Mouse (Mus musculus) embryo, embryonic 11.5 days (tissue): ENCODE results near the gene Tgfbi.

Experiments used
- DNase-seq: peaks from one replicate; pipeline ENCODE4 v3.0.0-alpha.2; 2012; ENCODE audit warnings: low read depth, low spot score

The Tgfbi gene

DNA sequence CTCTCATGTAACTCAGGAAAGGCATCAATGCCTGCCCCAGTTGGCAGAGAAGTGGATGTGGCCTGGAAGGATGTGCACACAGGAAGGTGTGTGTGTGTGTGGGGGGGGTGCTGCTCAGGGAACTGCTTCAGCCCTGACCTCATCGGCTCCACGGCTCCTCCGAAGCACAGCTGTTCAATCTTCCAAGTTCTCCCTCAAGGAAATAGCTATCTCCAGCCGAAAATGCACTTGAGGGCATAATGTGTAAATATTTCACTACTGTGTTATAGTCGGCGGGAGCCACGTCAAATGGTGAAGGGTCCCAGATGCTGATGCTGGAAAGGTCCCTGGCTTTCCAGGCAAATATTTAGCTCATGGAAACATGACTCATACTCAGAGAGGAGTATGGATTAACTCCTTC lies 25.6 kb downstream of the Tgfbi start:
- no peak for DNase-seq

DNA sequence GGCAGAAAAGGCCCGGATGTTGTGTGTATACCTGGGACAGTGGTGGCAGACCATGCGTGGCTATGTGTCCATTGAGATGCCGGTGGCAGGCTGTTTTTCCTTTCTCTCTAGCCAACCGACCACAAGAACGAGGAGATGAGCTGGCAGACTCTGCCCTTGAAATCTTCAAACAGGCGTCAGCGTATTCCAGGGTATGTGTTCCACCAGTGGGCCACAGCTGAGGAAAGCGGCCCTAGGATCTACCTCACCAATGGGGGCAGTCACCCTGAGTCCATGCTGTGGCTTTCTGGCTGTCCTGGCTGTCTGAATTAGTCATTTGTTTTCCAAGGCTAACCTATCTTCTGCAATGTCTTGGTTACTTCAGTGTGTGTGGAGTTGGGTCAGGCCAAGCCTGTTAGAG lies 27.7 kb downstream of the Tgfbi start:
- DNase-seq, result no peak

DNA sequence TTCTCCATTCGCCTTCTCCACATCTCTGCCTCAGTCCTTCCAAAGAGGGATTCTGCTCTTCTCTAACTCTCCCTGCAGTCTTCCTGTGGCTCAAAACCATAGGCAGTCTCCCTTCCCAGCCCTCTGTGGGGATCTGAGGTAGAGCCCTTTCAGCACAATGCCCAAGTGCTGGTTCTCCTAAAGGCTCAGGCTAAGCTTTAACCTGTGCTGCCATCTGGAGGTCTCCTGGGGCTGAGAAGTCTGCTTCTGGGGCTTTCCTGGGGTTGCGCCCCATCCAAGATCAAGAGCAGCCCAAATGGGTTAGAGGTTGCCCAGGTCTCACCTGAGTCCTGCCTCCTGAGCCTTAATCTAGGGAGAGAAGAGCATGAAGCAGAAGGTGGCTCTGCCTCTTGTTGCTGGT lies 32.4 kb downstream of the Tgfbi start:
- no peak for DNase-seq

DNA sequence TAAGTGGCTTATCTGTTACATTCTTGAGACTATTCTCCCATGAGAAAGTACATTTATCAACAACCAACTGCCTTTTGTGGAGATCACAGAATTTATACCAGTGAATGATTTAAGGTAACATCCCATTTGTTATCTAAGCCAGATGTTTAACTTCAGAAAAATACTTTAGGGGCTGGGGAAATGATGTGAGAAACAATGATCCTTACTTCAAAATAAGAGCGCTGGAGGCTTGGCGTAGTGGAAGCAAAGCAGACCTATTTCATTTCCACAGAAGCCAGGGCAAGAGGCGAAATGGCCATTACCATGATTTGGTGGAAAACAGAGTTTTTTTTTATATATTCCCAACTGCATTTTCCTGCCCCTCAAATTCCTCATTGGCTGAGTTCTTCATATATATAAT lies 34.7 kb downstream of the Tgfbi start:
- DNase-seq, result no peak

DNA sequence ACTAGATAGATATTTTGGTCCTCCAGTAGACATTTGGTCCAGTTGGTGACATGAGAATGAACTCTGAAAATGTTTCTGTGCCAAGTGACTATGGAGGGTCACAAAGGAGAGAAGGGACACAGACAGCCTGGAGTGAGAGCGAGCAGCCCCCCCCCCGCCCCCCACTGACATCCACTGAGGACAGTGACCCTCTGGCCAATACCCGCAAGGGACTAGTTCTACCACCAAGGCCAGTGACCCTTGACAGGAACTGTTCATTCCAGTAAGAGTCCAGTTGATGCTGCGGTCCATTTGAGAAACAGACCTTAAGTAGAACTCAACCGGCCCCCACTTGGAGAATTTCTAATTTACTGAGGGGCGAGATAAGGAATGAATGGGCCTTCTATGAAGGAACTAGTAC lies 36.4 kb downstream of the Tgfbi start:
- no peak for DNase-seq

DNA sequence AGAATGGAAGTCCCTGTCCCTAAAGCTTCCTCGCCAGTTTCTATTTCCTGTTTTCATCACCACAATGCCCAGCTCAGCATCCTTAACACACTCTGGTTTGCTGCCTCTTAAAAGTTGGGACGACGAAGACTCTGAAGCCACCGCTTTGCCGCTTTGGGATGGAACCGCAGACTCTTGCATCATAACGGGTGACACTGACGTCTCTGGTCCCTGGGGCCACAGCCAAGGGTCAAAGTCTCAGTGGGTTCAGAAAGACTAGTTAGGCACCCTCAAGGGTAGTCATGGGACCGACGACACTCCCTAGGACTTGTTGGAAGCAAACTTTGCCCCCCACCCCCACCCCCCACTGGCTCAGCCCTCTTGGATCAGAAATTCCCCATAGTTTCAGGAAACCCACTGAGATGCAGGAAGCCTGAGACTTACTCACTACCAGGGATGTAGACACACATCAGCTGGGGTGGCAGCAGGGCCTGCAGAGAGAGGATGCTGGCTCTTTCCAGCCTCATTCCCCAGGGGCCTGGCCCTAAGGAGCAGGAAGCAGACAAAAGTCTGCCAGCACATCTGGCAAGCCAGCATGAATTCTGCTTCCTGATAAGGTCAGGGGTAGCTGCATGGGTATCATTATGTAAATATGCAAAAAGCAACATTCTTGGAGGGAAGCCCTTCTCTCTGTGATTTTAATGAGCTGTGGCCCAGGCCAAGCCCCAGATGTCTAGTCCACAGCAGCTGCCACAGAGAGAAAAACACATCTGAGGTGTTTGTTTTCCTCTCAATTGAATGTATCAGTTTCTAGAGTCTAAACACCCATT lies 38.5 kb downstream of the Tgfbi start:
- peak; percentile 32 for DNase-seq

DNA sequence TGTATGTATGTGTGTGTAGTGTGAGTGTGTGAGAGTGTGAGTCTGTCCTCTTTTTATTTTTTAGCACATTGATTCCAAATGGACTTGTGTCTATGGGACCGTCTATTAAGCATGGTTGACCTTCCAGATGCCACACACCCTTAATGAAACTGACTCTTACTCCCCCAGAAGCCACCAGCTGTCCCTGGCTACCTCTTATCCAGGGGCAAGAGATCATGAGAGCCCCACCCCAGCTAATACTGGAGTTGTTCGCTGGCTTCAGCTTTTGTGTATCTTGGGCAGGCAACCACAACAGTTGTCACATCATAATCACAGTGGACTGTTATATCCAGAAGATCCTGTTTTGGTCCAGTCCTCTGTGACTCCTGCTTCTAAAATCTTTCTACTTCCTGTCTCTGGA lies 40.7 kb downstream of the Tgfbi start:
- no peak for DNase-seq

DNA sequence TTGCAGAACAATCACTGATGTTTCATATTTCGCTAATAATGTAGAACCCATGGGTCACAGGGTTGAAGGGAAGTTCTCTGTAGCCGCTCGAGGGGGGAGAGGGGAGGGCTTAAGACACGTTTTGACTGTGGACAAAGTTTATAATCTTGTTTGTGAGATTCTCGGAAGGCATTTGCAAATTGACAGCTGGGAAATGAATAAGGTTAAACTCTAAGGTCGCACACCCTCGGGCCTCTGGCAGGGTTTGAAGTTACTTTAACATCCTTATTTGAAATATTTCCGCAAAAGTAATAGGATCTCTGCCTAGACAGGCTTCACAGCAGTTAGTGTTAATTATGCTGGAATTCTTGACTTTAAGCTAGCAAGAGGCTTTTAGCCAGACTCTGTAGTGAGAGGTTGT lies 43.1 kb downstream of the Tgfbi start:
- DNase-seq, result no peak

DNA sequence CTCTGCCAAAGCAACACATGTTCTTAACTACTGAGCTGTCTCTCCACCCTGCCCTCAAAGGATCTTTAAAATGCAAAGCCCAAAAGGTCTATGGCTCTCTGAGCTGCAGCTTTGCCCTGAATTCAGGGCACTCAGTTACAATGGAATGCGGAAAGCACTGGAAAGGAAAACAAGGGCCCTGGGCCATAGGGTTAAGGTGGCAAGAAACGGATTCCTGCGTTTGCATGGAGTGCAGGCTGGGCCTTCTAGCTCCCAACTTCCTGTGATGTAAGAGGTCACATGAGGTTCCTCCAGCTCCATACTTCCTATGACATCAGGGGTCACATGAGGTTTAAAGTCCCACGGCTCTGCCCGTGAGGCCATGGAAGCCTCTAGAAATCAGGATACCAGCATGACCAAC lies 44.9 kb downstream of the Tgfbi start:
- no peak for DNase-seq

DNA sequence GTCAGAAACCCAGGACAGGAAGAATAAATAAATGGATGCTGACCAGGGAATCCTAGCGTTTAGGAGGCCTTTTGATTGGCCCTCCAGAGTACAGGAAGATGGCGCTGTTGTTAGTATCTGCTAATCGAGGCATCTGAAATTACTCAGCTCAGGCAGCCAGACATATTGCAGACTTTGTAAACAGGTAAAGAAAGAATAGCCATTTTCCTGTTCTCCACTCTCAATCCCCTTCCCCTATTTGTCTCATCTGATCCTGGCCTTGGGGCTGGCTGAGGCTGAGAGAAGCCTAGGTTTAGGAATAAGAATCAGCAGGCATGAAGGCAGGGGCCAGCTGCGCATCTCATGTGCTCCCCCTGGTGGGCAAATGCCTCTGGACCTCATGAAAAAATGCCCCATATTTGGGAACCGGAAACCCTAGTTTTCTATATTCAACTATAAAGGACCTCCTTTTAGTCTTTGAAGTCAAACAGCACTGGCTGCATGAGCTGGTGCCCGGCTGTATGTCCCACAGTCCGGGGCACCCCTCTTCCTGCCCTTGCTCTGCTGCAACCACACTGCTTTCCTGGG lies 48.7 kb downstream of the Tgfbi start:
- DNase-seq, result peak; percentile 66

DNA sequence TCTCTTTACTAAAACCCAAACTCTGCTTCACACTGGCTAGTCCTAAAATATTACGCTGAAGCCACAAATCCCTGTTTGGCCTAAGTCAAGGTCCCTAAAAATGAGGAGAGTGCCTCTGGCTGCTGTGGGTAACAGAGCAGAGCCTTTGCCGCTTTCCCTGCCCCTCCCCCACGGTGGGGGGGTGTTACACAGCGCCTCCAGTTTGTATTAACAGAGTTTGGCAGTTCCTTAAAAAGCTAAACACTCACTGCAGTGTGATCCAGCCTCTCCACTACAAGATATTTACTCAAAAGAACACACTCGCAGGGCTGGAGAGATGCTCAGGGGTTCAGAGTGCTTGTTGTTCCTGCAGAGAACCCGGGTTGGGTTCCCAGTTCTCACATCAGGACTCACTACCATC lies 49.6 kb downstream of the Tgfbi start:
- DNase-seq, result no peak

DNA sequence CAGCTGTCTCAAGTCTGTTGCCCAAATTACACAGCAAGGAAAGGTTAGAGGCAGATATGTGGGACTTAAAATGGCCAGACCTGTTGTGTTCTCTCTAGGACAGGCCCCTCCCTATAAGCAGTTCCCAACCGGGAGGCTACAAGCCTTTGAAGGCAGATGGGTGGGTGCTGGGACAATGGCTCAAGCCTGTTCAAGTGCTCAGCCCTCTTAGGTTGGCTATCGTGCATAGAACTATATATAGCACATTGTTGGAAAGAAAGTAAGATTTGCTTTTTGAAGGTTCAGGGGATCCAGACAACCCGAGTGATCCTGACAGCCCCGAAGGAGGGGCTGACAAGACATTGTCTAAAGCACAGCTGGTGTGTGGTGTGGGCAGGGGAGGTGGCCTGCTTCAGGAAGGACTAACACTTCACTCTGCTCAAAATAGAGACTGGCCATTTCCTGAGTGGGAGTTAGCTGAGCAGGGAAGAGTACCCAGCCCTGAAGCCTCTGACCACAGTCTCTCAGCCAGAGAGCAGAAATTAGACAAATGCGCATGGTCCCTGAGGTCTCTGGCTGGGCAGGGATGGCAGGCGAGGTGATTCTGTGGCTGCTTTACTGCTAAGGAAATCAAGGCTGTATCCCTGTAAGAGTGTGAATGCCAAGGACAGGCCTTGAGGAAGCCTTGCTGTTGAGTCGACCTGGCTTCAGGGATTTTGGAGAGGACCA lies 52.7 kb downstream of the Tgfbi start:
- DNase-seq, result no peak

DNA sequence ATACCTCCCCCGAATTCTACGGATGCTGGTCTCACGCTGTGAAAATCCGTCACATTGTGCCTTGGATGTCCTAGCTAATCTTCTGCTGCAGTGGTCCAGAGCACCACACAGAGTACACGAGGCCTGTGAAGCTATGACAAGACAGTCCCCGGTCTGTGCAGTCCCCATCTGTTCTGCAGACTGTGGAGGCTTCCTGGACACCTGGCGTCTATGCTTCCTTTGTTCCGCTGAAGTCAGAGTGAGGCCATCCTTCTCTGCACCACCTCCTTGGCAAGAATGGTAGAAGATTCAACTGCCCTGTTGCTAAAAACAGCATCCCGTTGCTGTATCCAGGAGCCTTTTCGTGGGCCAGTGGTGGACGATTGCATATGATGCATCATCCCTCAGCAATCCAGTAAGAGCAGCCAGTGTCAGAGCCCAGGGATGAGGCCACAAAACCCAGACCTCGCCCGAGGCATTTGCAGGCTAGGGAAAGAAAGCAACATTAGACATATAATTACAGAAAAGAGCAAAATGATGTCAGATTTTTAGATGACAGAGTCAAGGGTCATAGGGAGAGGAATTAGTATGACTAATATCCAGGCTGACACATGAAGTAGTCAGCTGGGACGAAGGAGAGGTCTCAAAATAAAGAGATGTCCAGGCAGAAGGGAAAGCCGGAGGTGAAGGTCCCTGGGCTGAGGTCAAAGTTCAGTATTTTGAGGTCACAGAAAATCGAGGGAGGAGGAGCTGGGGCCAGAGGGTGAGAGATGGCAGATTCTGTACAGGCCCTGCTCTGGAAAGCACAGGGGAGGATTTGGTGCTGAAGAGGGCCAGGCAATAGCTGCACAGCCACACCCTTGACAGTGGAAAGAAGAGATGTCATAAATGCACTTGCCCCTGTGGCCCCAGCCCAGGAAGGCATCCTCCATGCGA lies 55.2 kb downstream of the Tgfbi start:
- no peak for DNase-seq

DNA sequence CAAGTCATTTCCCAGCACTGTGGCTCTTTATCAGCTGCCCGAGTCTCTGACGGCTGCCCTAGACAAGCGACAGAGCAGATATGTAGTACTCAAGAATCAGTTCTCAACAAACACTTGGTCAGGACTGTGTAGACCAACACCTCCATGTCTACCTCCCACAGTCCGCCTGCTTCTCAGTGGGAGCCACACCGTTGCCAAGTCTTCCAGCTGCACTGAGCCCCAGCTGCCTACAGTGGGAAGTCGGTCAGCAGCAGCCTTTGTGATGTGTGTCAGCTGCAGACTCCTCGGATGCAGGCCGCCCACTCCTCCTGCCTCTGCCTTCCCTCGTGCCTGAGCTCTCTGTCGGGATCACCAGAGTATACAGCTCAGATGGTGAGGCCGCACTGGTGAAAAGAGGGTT lies 61.9 kb downstream of the Tgfbi start:
- DNase-seq, result no peak

DNA sequence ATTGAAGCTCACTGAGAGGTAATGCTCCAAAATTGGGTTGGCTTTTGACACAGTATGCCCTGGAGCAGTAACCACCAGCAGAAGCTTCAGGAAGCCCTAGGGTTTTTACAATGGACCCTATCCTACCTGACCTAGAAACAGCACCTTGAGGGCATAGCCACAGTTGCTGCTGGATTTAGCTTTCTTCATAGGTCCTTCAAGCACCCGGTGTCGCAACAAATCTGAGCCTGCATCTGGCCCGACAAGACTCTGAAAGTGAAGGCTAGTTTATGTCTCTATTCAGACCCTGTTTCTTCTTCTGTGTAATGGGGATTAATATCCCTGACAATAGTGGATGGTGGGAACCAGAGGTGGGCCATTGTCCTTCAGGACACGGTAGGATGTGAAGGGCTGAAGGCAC lies 68.4 kb downstream of the Tgfbi start:
- DNase-seq, result no peak

DNA sequence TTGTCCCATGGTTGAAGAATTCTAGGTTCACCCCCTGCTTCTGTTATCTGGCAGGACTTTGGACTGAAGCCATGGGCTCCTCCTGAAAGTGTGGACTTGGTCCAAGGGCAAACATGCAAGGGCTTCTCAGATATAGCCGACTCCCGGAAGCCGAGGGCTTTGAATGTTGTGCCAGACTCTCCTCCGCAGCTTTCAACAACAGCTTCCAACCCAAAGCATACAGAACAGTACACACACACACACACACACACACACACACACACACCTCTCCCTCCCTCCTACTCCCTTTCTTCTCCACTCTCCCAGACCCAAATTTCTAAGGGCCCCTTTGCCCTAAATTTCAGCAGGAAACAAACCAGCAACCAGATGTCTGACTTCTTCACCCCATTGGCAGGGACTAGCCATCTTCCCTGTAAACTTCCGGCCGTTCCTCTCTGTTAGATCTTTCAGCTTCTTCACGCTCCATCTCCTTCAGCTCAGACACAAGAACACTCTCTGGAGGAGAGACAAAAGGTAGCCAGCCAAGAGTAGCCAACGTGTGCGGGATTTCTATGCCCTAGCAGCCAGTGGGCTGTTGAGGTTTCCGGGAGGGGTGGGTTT lies 69.0 kb downstream of the Tgfbi start:
- no peak for DNase-seq

DNA sequence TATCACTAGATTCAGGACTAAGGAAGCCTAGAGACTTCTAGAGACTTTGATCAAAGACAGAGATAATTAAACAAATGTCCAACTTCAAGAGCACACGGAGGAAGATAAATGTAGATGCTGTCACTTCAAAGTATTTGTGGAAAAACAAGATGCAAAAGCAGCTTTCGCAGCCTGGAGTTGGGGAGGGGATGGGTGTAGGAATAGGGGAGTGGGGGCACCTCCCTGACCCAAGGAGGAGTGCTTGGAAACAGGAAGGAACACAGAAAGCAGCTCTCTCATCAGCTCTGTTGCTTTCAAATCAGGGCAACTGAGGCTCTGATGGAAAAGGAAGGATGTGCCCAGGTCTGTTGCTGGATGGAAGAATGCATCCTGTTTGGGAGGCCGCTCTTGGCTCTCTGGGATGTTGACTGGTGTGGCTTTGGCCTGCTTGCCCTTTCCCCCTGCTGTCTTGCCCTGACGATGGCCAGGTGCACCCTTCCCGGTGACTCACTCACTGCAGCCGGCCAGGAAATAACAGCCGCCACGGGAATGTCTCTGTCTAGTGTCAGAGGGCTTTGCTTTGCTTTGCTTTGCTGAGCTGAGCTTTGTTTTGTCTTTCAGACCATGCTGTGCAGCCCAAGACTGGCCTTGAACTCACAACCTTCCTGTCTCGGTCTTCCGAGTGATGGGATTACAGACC lies 69.6 kb downstream of the Tgfbi start:
- no peak for DNase-seq

DNA sequence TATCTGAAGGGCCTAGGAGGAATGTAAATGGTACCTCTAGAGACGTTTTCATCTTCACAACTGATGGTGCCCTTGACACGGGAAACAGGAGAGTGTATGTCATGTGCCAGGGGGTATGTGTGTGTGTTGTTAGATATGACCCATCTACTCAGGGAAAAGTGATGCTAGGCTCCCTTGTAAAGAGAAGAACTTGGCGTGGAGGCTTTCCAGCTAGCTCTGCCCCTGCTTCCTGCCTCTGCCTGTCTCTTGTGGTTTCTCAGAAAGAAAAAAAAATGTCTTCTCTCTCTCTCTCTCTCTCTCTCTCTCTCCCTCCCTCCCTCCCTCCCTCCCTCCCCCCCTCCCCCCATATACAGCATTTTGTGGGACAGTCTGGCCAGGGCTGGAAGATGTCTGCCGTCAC lies 72.6 kb downstream of the Tgfbi start:
- DNase-seq, result no peak

DNA sequence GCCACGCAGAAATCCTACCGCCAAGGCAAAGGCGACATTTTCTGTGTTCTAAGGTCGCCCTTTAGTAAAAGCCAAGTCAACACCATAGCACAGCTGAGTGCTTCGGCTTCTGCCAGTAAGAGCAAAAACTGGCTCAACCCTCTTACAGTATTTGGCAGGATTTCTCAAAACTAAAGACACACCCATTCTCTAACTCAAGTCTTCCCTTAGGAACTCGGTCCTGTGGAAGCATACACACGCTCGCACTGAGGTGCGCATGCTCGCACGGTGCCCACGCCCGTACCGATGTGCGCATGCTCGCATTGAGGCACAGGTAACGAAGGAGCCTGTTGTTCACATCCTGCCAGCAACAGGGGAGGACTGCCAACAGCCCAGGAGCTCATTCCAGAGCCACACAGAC lies 73.0 kb downstream of the Tgfbi start:
- DNase-seq, result no peak

DNA sequence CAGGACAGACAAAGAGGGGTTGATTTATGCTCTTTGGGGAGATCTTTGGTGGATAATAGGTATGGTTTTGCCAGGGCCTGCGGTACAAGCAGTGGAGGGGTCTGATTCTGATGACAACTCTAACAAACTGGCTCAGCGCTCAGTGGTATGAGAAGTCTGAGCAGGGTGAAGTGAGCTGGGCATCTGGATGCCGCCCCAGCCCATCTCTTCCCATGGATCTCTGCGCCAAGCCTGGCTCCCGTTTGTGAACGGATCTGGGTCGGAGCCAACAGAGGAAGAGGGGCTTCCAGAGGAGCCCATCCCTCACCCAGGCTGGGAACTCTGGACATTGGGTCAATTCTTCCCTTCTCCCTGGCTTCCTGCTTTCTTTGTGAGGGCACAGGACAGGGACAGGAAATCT lies 74.0 kb downstream of the Tgfbi start:
- no peak for DNase-seq
